Mouse (Mus musculus) embryonic facial prominence, embryonic 12.5 days (tissue): Measurements from ENCODE around the gene Gm10663. TPM values are rescaled to one million over a fixed set of nuclear protein-coding genes. Genes with fewer than 3 reads are reported as not detected.

Experiments used
- microRNA-seq: library from miRNA; unstranded; fragments of <30 nt; microRNA quantifications from one replicate; pipeline ENCODE4, GENCODE M21; 2017
- polyA plus RNA-seq: library from polyadenylated mRNA; unstranded; fragments of >200 nt; fragmentation: Nextera tagmentation; extraction: Ambion mirVana; gene quantifications from 2 replicates; pipeline ENCODE4 v1.2.1, GENCODE M21; 2016

Gm10663 gene
- polyA plus RNA-seq, 1 experiment from 2014 or later, result not detected

Small RNA genes within 50 kb of the gene (microRNA-seq; reads per million reads assigned to microRNA genes)
- not detected for gene Gm24333

Other genes starting within 250 kb of the Gm10663 start
- 11.9 and 13.6 TPM in 2 replicates for gene Klhl2, start 225.0 kb upstream of the Gm10663 start, polyA plus RNA-seq
- 20.4 and 20.6 TPM in 2 replicates for gene Tmem192, start 127.8 kb upstream of the Gm10663 start, polyA plus RNA-seq
- gene Trim75, start 87.2 kb upstream of the Gm10663 start, polyA plus RNA-seq, result not detected in 2 replicates
- gene Trim61, start 56.5 kb upstream of the Gm10663 start, polyA plus RNA-seq, result 0.22 TPM in 1 of 2 replicates, not detected in the other
- gene Trim60, start 56.4 kb upstream of the Gm10663 start, polyA plus RNA-seq, result not detected in 2 replicates
- gene Apela, start 37.7 kb upstream of the Gm10663 start, polyA plus RNA-seq, result 3.3 and 4.2 TPM in 2 replicates
- gene BC030870, start 54.5 kb downstream of the Gm10663 start, polyA plus RNA-seq, result 0.42 TPM in 1 of 2 replicates, not detected in the other